Mouse (Mus musculus) frontal cortex, postnatal 10 days (tissue): ENCODE results near the gene Creb5.

Experiments used
- DNase-seq, 2 experiments: peaks; one replicate each; pipeline ENCODE4 v3.0.0; 2022; ENCODE audit warnings: low spot score in 2 of 2, mixed read lengths in 1 of 2

The Creb5 gene

GRCm38 (mm10) chr6:53592230-53592629 lies 305.2 kb downstream of the Creb5 start:
- no peak for DNase-seq

GRCm38 (mm10) chr6:53593603-53594002 lies 306.5 kb downstream of the Creb5 start:
- DNase-seq = no peak

- no peak for DNase-seq
These were observed 307.2 kb downstream of the Creb5 start for GRCm38 (mm10) chr6:53594316-53594715.

GRCm38 (mm10) chr6:53596402-53596801 lies 309.3 kb downstream of the Creb5 start:
- no peak for DNase-seq

GRCm38 (mm10) chr6:53603041-53603440 lies 316.0 kb downstream of the Creb5 start:
- no peak for DNase-seq

- no peak for DNase-seq
These were observed 316.6 kb downstream of the Creb5 start for GRCm38 (mm10) chr6:53603695-53604094.

GRCm38 (mm10) chr6:53604386-53604785 lies 317.3 kb downstream of the Creb5 start:
- DNase-seq = no peak

GRCm38 (mm10) chr6:53605184-53605583 lies 318.1 kb downstream of the Creb5 start:
- no peak for DNase-seq

GRCm38 (mm10) chr6:53611451-53611945 lies 324.4 kb downstream of the Creb5 start:
- DNase-seq = no peak

GRCm38 (mm10) chr6:53612681-53613080 lies 325.6 kb downstream of the Creb5 start:
- DNase-seq = no peak

GRCm38 (mm10) chr6:53615440-53616211 lies 328.6 kb downstream of the Creb5 start:
- no peak for DNase-seq

- DNase-seq = no peak
These were observed 331.1 kb downstream of the Creb5 start for GRCm38 (mm10) chr6:53618164-53618563.

- no peak for DNase-seq
These were observed 332.6 kb downstream of the Creb5 start for GRCm38 (mm10) chr6:53619676-53620075.

- no peak for DNase-seq
These were observed 334.2 kb downstream of the Creb5 start for GRCm38 (mm10) chr6:53621295-53621694.

- DNase-seq = no peak
These were observed 337.6 kb downstream of the Creb5 start for GRCm38 (mm10) chr6:53624455-53625276.

- no peak for DNase-seq
These were observed 339.0 kb downstream of the Creb5 start for GRCm38 (mm10) chr6:53626044-53626443.

GRCm38 (mm10) chr6:53628714-53629113 lies 341.6 kb downstream of the Creb5 start:
- DNase-seq = no peak

GRCm38 (mm10) chr6:53635453-53635852 lies 348.4 kb downstream of the Creb5 start:
- DNase-seq = no peak

GRCm38 (mm10) chr6:53637356-53638351 lies 350.6 kb downstream of the Creb5 start:
- peak in 1 of 2 experiments; percentile 9 for DNase-seq

GRCm38 (mm10) chr6:53641633-53642605 lies 354.8 kb downstream of the Creb5 start:
- no peak for DNase-seq
